Mouse (Mus musculus) frontal cortex, postnatal 25 days (tissue): Measurements from ENCODE around the gene Gm15091.
"Not testable (repeated sequence)": the region's sequence is repeated elsewhere in the genome, so short reads cannot be mapped to it uniquely, and the experiment has no call there.

Experiments
- DNase-seq, 2 experiments: peaks; one replicate each; pipeline ENCODE4 v3.0.0; 2022; ENCODE audit warnings: low spot score in 2 of 2

Gm15091 gene

GRCm38 (mm10) chrX:149941355-149941754, at the start of gene Gm15091:
Gene Gm15091, plus strand, starts transcription at chrX:149941655.
- not testable (repeated sequence) for DNase-seq
